Mouse (Mus musculus) mammary gland, adult 2 months (tissue): ENCODE measurements around the gene Gm49510. TPM values are rescaled to one million over a fixed set of nuclear protein-coding genes. Genes with fewer than 3 reads are reported as not detected.

Source experiments
- polyA plus RNA-seq: library from polyadenylated mRNA; depleted of rRNA; stranded (reverse); fragments of >200 nt; gene quantifications from 2 replicates; pipeline ENCODE4 v1.2.3, GENCODE M21; 2012; ENCODE audit warnings: low replicate concordance; rRNA removed

Gm49510 gene
- 0.09 TPM in 1 of 2 replicates, not detected in the other for polyA plus RNA-seq

DNA sequence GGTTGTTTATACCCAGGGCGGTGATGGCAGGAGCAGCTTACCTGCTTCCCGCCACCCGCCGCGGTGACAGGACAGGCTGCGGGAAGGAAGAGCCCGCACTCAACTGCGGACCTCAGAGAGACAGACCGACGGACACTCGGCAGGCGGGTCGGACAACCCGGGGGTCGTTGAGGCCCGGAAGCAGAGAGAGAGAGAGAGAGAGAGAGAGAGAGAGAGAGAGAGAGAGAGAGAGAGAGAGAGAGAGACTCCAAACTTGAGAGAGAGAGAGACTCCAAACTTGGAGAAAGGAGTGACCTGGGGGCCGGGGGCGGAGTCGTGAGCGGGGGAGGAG is at the start of gene Gm49510:
Gene Gm49510 (plus strand): TSS at position 259 of the 331 bp plus-strand sequence.

DNA sequence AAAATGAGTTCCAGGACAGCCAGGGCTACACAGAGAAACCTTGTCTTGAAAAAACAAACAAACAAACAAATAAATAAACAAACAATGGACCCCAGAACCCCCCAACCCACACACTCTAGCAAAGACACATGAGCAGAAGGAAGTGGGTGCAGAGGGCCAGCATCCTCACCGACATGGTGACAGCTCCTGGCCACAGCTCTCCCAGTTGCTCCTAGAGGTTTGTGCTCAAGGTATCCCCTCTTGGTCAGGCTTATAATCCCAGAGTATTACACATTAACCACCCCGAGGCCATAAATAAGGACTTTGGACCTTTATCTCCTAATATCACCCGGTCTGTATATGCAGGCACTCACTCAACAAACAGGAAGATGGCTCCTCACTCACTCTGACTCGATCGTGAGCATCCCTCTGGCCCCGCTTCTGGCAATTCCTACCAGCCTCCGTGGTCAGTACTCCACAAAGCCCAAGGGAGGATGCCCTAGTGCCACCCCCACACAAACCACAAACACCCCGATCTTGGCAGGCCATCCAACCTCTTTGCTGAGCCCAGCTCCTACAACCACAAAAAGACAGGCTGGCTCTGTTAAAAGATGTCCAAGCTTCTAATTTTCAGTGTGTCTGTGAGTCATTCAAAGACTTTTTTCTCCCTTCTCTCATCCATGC is 44.0 kb upstream of the Gm49510 start, which contains the start of gene Lgals2:
Gene Lgals2 (minus strand): TSS at position 227 of the 663 bp plus-strand sequence.

DNA sequence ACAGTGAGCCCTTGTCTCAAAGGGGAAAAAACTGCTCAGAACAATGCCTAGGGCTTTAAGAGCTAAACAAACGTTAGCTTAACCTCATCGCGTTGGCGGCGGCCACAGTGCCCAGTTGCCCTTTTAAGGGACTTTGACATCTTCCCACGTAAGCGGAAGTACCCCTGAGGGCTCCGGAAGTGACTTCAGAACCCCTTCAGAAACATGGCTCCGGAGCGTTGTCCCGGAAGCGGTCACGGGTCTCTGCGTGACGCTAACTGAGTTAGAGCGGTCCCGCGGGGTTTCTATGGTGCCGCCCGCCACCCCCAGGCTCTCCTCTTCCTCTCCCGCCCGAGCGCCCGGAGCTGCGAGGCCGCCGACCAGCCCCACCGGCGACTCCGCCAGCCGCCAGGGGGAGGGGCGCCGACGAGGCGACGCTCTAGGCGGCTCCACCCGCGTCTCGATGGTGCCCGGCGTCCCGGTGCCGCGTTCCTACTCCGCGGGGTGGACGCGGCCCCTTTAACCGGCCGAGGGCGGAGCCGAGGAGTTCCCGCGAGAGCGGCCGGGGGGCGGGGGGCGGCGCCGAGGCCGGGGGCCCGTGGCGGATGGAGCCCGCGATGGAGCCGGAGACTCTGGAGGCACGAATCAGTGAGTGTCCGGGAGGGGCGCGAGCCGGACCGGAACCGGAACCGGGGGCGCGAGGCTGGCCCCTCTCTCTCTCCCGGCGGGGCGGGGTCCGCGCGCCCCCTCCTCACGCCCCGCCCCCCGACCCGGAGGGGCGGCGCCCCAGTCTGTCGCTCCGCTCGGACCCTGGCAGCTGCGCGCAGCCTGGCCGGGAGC is 22.3 kb upstream of the Gm49510 start, which contains the start of gene Gga1:
Gene Gga1 (plus strand): TSS at position 200 of the 819 bp plus-strand sequence.

DNA sequence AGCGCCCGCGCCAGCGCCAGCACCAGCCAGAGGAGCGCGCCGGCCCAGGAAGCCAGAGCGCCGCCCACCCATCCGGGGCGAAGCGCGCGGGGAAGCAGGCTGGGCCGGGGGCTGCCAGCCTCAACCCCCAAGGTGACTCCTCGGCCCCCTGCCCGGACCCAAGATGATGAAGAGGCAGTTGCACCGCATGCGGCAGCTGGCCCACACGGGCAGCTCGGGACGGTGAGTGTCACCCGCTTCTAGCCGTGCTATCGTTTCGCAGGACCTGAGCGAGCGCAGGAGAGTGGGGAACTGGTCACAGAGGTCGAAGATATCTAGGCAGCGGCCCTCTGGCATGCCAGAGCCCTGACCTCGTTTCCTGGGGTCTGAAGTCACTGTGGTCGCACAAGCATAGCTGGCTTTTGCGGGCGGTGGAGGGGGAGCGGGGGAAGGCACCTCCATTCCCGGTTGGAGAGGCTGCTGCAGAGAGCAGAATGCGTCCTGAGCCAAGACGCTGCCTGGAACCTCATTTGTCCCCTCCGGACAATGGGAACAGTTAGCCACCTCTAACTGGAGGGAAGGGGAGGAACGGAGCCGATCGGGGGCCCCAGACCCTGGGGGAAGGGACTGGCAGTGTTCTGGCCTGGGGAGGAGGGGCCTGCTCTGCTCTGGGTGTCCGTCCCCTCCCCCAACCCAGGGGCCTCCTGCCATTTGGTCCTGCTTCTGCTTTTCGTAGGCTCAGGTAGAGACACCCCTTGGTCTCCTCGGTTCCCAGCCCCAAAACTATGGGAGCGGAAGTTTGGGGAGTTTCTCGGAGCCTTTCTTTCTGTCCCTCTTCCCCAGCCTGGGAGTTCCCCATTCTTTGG is 495 bp downstream of the Gm49510 start, which contains the start of gene Sh3bp1:
Gene Sh3bp1 (plus strand): TSS at position 29 of the 845 bp plus-strand sequence.

DNA sequence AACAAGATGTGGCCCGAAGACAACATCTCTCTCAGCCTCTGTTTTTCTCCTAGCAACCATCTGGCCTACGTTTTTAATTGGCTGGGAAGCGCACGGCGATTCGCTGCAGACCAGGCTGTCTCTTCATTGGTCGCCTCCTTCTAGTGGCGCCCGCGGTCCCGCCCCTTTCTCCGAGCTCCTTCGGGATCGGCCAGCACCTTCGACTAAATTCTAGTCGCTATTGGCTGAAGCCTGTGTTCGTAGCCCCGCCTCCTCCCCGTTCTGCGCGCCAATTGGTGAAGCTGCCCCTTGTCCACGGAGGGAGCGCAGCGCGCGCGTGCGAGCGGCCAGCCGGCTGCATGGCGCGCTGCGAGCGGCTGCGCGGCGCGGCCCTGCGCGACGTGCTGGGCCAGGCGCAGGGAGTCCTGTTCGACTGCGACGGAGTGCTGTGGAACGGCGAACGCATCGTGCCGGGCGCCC is 14.2 kb downstream of the Gm49510 start, which contains the start of gene Pdxp:
Gene Pdxp (plus strand): TSS at position 288 of the 459 bp plus-strand sequence.

DNA sequence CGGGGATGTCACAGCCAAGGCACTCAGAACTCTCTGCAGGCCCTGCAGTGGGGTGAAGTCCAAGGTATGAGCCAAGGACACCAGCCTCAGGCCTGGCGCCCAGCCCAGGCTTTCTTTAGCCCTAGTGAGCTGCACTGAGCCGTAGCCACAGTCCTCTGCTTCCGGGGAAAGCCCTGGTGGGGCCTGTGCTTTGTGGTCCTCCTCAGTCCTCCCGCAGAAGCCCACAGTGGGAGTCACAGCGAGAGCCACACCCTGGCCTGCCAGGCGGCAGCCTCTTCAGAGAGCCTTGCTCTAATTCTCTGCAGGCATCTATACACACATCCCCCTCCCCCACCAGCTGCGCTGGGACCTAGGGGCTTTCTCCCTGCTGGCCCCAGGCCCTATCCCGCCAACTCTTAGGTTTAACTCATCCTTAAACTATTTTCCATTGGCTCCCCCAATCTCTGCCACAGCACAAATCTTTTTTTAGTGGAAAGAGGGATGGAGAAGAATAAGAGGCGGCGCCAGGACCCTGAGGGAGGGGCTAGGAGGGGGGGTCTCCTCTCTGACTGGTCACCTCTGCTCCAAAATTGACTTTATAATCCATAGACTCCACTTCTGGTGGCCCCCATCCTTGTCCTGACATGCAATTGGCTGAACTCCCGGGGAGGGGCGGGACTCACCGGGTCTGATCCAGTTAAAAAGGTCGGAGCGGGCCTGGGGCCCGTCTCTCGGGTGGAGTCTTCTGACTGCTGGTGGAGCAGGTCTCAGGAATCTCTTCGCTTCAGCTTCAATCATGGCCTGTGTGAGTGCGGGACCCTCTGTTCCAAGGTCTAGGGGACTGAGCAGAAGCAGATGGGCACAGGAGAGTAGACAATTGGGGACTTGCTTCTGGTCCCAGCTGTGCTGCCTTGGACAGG is 26.8 kb downstream of the Gm49510 start, which contains the start of gene Lgals1:
Gene Lgals1 (plus strand): TSS at position 705 of the 899 bp plus-strand sequence.

DNA sequence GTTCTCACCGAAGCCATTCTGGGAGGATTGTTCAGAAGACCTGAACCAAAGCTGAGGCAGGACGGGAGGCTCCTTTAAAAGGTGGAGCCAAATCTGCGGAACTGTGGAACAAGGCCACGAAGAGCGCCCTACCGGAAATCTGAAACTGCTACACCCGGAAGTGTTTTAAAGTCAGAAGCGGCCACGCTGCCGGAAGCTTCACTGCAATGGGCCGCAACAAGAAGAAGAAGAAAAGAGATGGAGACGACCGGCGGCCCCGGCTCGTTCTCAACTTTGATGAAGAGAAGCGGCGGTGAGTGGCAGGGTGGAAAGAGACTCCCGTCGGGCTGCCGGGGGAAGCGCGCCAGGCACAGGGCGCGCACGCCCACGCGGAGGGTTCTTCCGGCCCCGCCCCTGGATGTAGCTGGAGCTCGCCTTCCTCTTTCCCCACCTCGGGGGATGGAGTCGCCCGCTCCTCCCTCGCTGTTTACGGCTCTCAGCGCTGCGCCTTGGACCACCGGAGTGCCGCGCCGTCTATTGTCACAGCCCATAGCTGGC is 35.4 kb downstream of the Gm49510 start, which contains the start of gene Nol12:
Gene Nol12 (plus strand): TSS at position 150 of the 537 bp plus-strand sequence.

DNA sequence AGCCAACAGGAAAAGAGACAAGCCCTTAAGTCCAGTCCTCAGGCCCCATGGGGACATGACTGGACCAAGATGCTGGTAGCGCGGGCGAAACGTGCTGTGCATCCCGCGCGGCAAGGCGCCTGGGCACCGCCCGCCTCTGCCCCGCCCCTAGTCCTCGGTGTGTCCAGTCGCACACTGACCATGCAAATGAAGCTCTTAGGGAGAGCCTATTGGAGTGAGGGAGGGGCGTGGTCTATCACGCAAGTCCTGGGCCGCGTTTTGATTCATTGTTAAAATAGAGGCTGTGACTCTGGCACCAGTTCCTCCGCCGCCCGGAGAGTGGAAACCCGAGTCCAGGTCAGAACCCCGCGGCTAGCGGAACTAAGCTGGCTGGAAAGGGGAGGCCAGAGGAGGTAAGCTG is 48.2 kb downstream of the Gm49510 start, which contains the start of gene Triobp:
Gene Triobp (plus strand): TSS at position 68 of the 400 bp plus-strand sequence.

Other genes starting within 250 kb of the Gm49510 start
- gene Elfn2, start 180.9 kb upstream of the Gm49510 start, polyA plus RNA-seq: 0.10 and 0.24 TPM in 2 replicates
- gene Mfng, start 126.2 kb upstream of the Gm49510 start, polyA plus RNA-seq: 124 and 195 TPM in 2 replicates
- gene Card10, start 96.6 kb upstream of the Gm49510 start, polyA plus RNA-seq: 43.6 and 44.1 TPM in 2 replicates
- gene Cdc42ep1, start 57.0 kb upstream of the Gm49510 start, polyA plus RNA-seq: 114 and 140 TPM in 2 replicates
- gene Lgals2, start 44.1 kb upstream of the Gm49510 start, polyA plus RNA-seq: not detected in 2 replicates
- 83.0 and 149 TPM in 2 replicates for gene Gga1, start 22.5 kb upstream of the Gm49510 start, polyA plus RNA-seq
- gene Sh3bp1, start 101 bp downstream of the Gm49510 start, polyA plus RNA-seq: 123 and 282 TPM in 2 replicates
- gene Pdxp, start 14.3 kb downstream of the Gm49510 start, polyA plus RNA-seq: 7.8 and 22.8 TPM in 2 replicates
- 905 and 1,106 TPM in 2 replicates for gene Lgals1, start 27.1 kb downstream of the Gm49510 start, polyA plus RNA-seq
- 19.9 and 29.9 TPM in 2 replicates for gene Nol12, start 35.3 kb downstream of the Gm49510 start, polyA plus RNA-seq
- 62.5 and 82.9 TPM in 2 replicates for gene Triobp, start 48.1 kb downstream of the Gm49510 start, polyA plus RNA-seq
- gene H1f0, start 128.8 kb downstream of the Gm49510 start, polyA plus RNA-seq: 54.9 and 109 TPM in 2 replicates
- 0.22 and 2.2 TPM in 2 replicates for gene Galr3, start 142.2 kb downstream of the Gm49510 start, polyA plus RNA-seq
- 50.2 and 76.0 TPM in 2 replicates for gene Ankrd54, start 163.2 kb downstream of the Gm49510 start, polyA plus RNA-seq
- 133 and 209 TPM in 2 replicates for gene Eif3l, start 175.5 kb downstream of the Gm49510 start, polyA plus RNA-seq
- gene Micall1, start 209.2 kb downstream of the Gm49510 start, polyA plus RNA-seq: 31.8 and 55.0 TPM in 2 replicates
- 30.3 and 37.2 TPM in 2 replicates for gene Polr2f, start 241.3 kb downstream of the Gm49510 start, polyA plus RNA-seq
- gene 1700088E04Rik, start 241.6 kb downstream of the Gm49510 start, polyA plus RNA-seq: 1.7 and 2.4 TPM in 2 replicates